In the genomic region with DNA sequence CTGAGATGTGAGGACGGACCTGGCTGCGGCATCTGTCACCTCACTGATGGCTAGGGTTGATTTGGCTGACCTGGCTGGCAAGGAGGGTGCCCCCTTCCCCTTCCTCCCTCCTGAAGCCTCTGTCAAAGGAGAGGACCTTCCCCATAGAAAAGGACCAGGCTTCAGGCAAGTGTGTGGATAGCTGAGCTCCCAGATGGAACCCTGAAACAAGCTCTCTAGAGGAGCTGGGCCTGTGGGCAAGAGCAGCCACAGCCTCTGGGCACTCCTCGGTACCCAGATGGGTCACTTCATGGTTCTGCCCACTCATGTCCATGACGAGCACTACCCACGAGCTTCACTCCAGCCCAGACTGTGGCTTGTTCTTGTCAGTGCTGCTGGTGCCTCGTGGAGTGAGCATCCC, we compare ENCODE assay signal across 12 mouse cellular contexts.
"Had no signal": no experiment of that assay in that cellular context is flagged by ENCODE, and none has a peak within 500 bp of the region (broad histone marks: within the 10 kb centered on the region; RNA-seq: fewer than 3 reads in every experiment).

No protein-coding gene starts in this region.

- H3K4me3 ChIP-seq: liver, embryonic 12.5 days; midbrain, embryonic 12.5 days; neural tube, embryonic 15.5 days had no signal

- H3K4me1 ChIP-seq: liver, embryonic 12.5 days; midbrain, embryonic 12.5 days; neural tube, embryonic 15.5 days had no signal

- DNase-seq: kidney, adult 11 months; layer of hippocampus, postnatal 36 days; left cerebral cortex, postnatal 4 days; lung, postnatal 14 days; right cerebral cortex, postnatal 4 days; thymus, adult 18-20 months had no signal

- ATAC-seq: liver, embryonic 12.5 days; midbrain, embryonic 16.5 days had no signal

- H3K27ac ChIP-seq: hindbrain, postnatal 0 days; liver, embryonic 12.5 days; midbrain, embryonic 12.5 days; neural tube, embryonic 15.5 days had no signal

- H3K4me2 ChIP-seq: liver, embryonic 12.5 days; lung, embryonic 14.5 days; midbrain, embryonic 12.5 days; neural tube, embryonic 15.5 days had no signal

- H3K27me3 ChIP-seq: neural tube, embryonic 15.5 days had no signal

- H3K9ac ChIP-seq: liver, embryonic 12.5 days; lung, embryonic 14.5 days; midbrain, embryonic 12.5 days; neural tube, embryonic 15.5 days had no signal

- H3K36me3 ChIP-seq: liver, embryonic 12.5 days; midbrain, embryonic 12.5 days; neural tube, embryonic 15.5 days had no signal

- H3K9me3 ChIP-seq: liver, embryonic 12.5 days; midbrain, embryonic 12.5 days; neural tube, embryonic 15.5 days had no signal
